Mouse (Mus musculus) hindbrain, embryonic 15.5 days (tissue): Measurements from ENCODE around the gene Phactr3. TPM values are rescaled to one million over a fixed set of nuclear protein-coding genes. Genes with fewer than 3 reads are reported as not detected.
"Not testable (repeated sequence)": the region's sequence is repeated elsewhere in the genome, so short reads cannot be mapped to it uniquely, and the experiment has no call there.

Source experiments
- ATAC-seq: fragments of 200-750 bp; cut with Nextera tagmentation; 2 replicates; pipeline ENCODE4 v1.8.0; 2017; ENCODE audit warnings: low read depth, moderate number of reproducible peaks, moderate TSS enrichment; ENCODE audit not compliant: low FRiP score
- H3K27ac ChIP-seq: fragments of 300-500 bp; sonication (generic); replicated peaks from 2 replicates; pipeline ENCODE4 v1.5.1; 2015; ENCODE audit warnings: mild to moderate bottlenecking, inconsistent platforms
- H3K27me3 ChIP-seq: fragments of 300-500 bp; sonication (generic); 2 replicates; pipeline ENCODE4 v1.6.1; 2015; ENCODE audit warnings: control low read depth, inconsistent platforms
- H3K36me3 ChIP-seq: fragments of 300-500 bp; sonication (generic); 2 replicates; pipeline ENCODE4 v1.6.1; 2015; ENCODE audit warnings: control low read depth, inconsistent platforms
- H3K4me1 ChIP-seq: fragments of 300-500 bp; sonication (generic); replicated peaks from 2 replicates; pipeline ENCODE4 v1.6.1; 2015; ENCODE audit warnings: control low read depth, inconsistent platforms
- H3K4me2 ChIP-seq: fragments of 300-500 bp; sonication (generic); 2 replicates; pipeline ENCODE4 v1.6.1; 2015; ENCODE audit warnings: moderate library complexity, mild to moderate bottlenecking, inconsistent platforms
- H3K4me3 ChIP-seq: fragments of 300-500 bp; sonication (generic); 2 replicates; pipeline ENCODE4 v1.5.1; 2015; ENCODE audit warnings: mild to moderate bottlenecking, inconsistent platforms
- H3K9ac ChIP-seq: fragments of 300-500 bp; sonication (generic); 2 replicates; pipeline ENCODE4 v1.6.1; 2015; ENCODE audit warnings: inconsistent platforms
- H3K9me3 ChIP-seq: fragments of 300-500 bp; sonication (generic); 2 replicates; pipeline ENCODE4 v1.6.1; 2016; ENCODE audit warnings: control low read depth, inconsistent platforms
- WGBS: fragments of 180-500 bp; shearing (Covaris S2); methylation state at CpG from one replicate; pipeline ENCODE4 v1.1.7; 2015; 5-methylcytosine and 5-hydroxymethylcytosine counted together
- polyA plus RNA-seq: library from polyadenylated mRNA; unstranded; fragments of >200 nt; fragmentation: Nextera tagmentation; extraction: Ambion mirVana; gene quantifications from 2 replicates; pipeline ENCODE4 v1.2.1, GENCODE M21; 2015

The Phactr3 gene
- 53.7 and 54.8 TPM in 2 replicates for polyA plus RNA-seq

- Histone ChIP-seq H3K36me3 (no peaks in the 10 kb centered on the region), H3K4me3 (peak within 1 kb of the TSS; percentile 48), H3K4me1 (peaks cover 13% of the 10 kb centered on the region), H3K9me3 (no peaks in the 10 kb centered on the region), H3K27ac (no peak within 1 kb of the TSS), H3K9ac (peak within 1 kb of the TSS; percentile 59), H3K4me2 (peak within 1 kb of the TSS; percentile 100), H3K27me3 (peaks cover 8% of the 10 kb centered on the region)
- WGBS: 2% methylated on average over 45 of the region's 45 CpGs
- ATAC-seq: peak; percentile 57
Observed at GRCm38 (mm10) chr2:178118801-178119560, at the start of gene Phactr3. Phactr3 (plus strand) TSS chr2:178118975.

- not testable (repeated sequence) for ATAC-seq, H3K9me3 ChIP-seq, H3K4me1 ChIP-seq, H3K36me3 ChIP-seq, H3K27me3 ChIP-seq, H3K27ac ChIP-seq
- H3K9ac ChIP-seq: peak within 1 kb of the TSS; percentile 29; the same call in 1 of the 2 replicates
- peak within 1 kb of the TSS; percentile 53 for H3K4me2 ChIP-seq
- peak within 1 kb of the TSS; percentile 45 for H3K4me3 ChIP-seq
- 0% methylated on average over 2 of the region's 14 CpGs for WGBS
Observed at GRCm38 (mm10) chr2:178078166-178078717, 40.5 kb upstream of the Phactr3 start, which contains the start of gene Zfp931. Zfp931 (minus strand) TSS chr2:178078476.

GRCm38 (mm10) chr2:178089586-178089985 lies 29.2 kb upstream of the Phactr3 start:
- Histone ChIP-seq H3K36me3 (no peaks in the 10 kb centered on the region), H3K4me1 (no peaks in the 10 kb centered on the region), H3K4me2 (no peak overlapping the region), H3K4me3 (no peak overlapping the region), H3K9ac (no peak overlapping the region), H3K27ac (no peak overlapping the region), H3K9me3 (no peaks in the 10 kb centered on the region), H3K27me3 (no peaks in the 10 kb centered on the region)
- no peak for ATAC-seq

GRCm38 (mm10) chr2:178098021-178098420 lies 20.8 kb upstream of the Phactr3 start:
- 6% methylated on average over 2 of the region's 2 CpGs for WGBS
- Histone ChIP-seq H3K9me3 (no peaks in the 10 kb centered on the region), H3K27ac (no peak overlapping the region), H3K27me3 (no peaks in the 10 kb centered on the region), H3K36me3 (no peaks in the 10 kb centered on the region), H3K4me3 (no peak overlapping the region), H3K9ac (no peak overlapping the region), H3K4me2 (no peak overlapping the region), H3K4me1 (no peaks in the 10 kb centered on the region)
- ATAC-seq: no peak

GRCm38 (mm10) chr2:178101957-178102356 lies 16.8 kb upstream of the Phactr3 start:
- no peak overlapping the region for H3K4me2 ChIP-seq
- no peaks in the 10 kb centered on the region for H3K27me3 ChIP-seq
- H3K4me1 ChIP-seq: no peaks in the 10 kb centered on the region
- no peaks in the 10 kb centered on the region for H3K36me3 ChIP-seq
- H3K9me3 ChIP-seq: no peaks in the 10 kb centered on the region
- no peak overlapping the region for H3K9ac ChIP-seq
- H3K4me3 ChIP-seq: no peak overlapping the region
- H3K27ac ChIP-seq: no peak overlapping the region
- ATAC-seq: peak; percentile 82; the same call in 1 of the 2 replicates
- WGBS: 14% methylated on average over 7 of the region's 7 CpGs

- Histone ChIP-seq H3K9me3 (no peaks in the 10 kb centered on the region), H3K27me3 (peaks cover 8% of the 10 kb centered on the region), H3K27ac (no peak overlapping the region), H3K9ac (no peak overlapping the region), H3K4me2 (no peak overlapping the region), H3K4me1 (peaks cover 13% of the 10 kb centered on the region), H3K36me3 (no peaks in the 10 kb centered on the region), H3K4me3 (no peak overlapping the region)
- 24% methylated on average over 12 of the region's 12 CpGs for WGBS
- ATAC-seq: no peak
Observed at GRCm38 (mm10) chr2:178117946-178118345, 829 bp upstream of the Phactr3 start.

GRCm38 (mm10) chr2:178119561-178120355 lies 983 bp downstream of the Phactr3 start:
- Histone ChIP-seq H3K36me3 (no peaks in the 10 kb centered on the region), H3K27ac (no peak overlapping the region), H3K27me3 (peaks cover 8% of the 10 kb centered on the region), H3K4me3 (peak overlapping the region; percentile 48), H3K4me1 (peaks cover 13% of the 10 kb centered on the region), H3K4me2 (peak overlapping the region; percentile 100), H3K9ac (0 out of 2 replicates have a peak overlapping the region, but pooled peaks have one; percentile 59), H3K9me3 (no peaks in the 10 kb centered on the region)
- ATAC-seq: 0 out of 2 replicates have a peak, but pooled peaks have one; percentile 6
- WGBS: 25% methylated on average over 19 of the region's 19 CpGs

GRCm38 (mm10) chr2:178120356-178120645 lies 1.5 kb downstream of the Phactr3 start:
- no peaks in the 10 kb centered on the region for H3K36me3 ChIP-seq
- H3K27ac ChIP-seq: no peak overlapping the region
- no peak overlapping the region for H3K4me2 ChIP-seq
- no peak for ATAC-seq
- H3K9me3 ChIP-seq: no peaks in the 10 kb centered on the region
- H3K27me3 ChIP-seq: peaks cover 8% of the 10 kb centered on the region
- peaks cover 13% of the 10 kb centered on the region for H3K4me1 ChIP-seq
- H3K4me3 ChIP-seq: no peak overlapping the region
- no peak overlapping the region for H3K9ac ChIP-seq

GRCm38 (mm10) chr2:178120651-178121374 lies 2.0 kb downstream of the Phactr3 start:
- 93% methylated on average over 8 of the region's 8 CpGs for WGBS

GRCm38 (mm10) chr2:178121375-178121688 lies 2.6 kb downstream of the Phactr3 start:
- Histone ChIP-seq H3K27me3 (peaks cover 8% of the 10 kb centered on the region), H3K27ac (no peak overlapping the region), H3K4me2 (no peak overlapping the region), H3K36me3 (no peaks in the 10 kb centered on the region), H3K4me1 (peaks cover 13% of the 10 kb centered on the region), H3K9me3 (no peaks in the 10 kb centered on the region), H3K4me3 (no peak overlapping the region), H3K9ac (no peak overlapping the region)
- no peak for ATAC-seq
- WGBS: 40% methylated on average over 2 of the region's 2 CpGs

More at GRCm38 (mm10) chr2:178120651-178121374, 2.0 kb downstream of the Phactr3 start:
- peaks cover 13% of the 10 kb centered on the region for H3K4me1 ChIP-seq
- H3K4me3 ChIP-seq: no peak overlapping the region
- no peak overlapping the region for H3K9ac ChIP-seq
- no peaks in the 10 kb centered on the region for H3K9me3 ChIP-seq
- no peaks in the 10 kb centered on the region for H3K36me3 ChIP-seq
- ATAC-seq: no peak
- H3K4me2 ChIP-seq: no peak overlapping the region
- H3K27me3 ChIP-seq: peaks cover 8% of the 10 kb centered on the region
- no peak overlapping the region for H3K27ac ChIP-seq

- Histone ChIP-seq H3K36me3 (no peaks in the 10 kb centered on the region), H3K9me3 (no peaks in the 10 kb centered on the region), H3K4me3 (no peak overlapping the region), H3K4me1 (peaks cover 13% of the 10 kb centered on the region), H3K4me2 (no peak overlapping the region), H3K27me3 (peaks cover 8% of the 10 kb centered on the region), H3K27ac (no peak overlapping the region), H3K9ac (no peak overlapping the region)
- no peak for ATAC-seq
- WGBS: 31% methylated on average over 4 of the region's 4 CpGs
Observed at GRCm38 (mm10) chr2:178121946-178122665, 3.3 kb downstream of the Phactr3 start.
